Mouse (Mus musculus): ENCODE measurements at regions not wholly inside any gene's neighbourhood (a gene's known extent, or its start where the extent isn't known, plus 50 kb on each side); places are given as distances from the start of the nearest gene placed in this dataset.
A peak's percentile ranks its signal among the peaks of the same experiment; 100 is the strongest.

DNA sequence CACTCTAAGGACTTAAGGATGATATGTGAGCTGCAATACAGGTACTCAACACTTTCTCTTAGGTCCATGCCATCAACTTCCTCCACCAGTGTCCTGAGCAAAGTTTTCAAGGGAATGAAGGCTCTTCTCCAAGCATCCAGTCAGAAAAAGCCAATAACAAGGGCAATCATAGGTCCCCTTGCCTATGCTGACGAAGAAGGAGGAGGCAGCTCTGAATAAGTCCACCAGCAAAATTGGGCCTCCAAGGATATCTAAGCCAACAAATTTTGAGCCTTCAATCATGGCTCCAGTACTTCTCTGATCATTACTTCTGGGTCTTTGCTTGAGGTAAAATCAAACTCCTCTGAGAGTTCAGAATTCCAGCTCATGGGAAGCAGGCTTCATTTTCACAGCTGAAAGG is 293.1 kb downstream of the Snurf start:
- peak; percentile 34 for DNase-seq

All from layer of hippocampus, adult 9-11 months (tissue).